Mouse (Mus musculus) kidney, postnatal 10 days (tissue): ENCODE results near the gene Col17a1.

Experiments
- DNase-seq: peaks from one replicate; pipeline ENCODE4 v3.0.0; 2021; ENCODE audit warnings: mixed read lengths

The Col17a1 gene

GRCm38 (mm10) chr19:47659765-47660408, 32.0 kb downstream of the Col17a1 start:
- no peak for DNase-seq

GRCm38 (mm10) chr19:47658914-47659535, 32.9 kb downstream of the Col17a1 start:
- peak; percentile 77 for DNase-seq

GRCm38 (mm10) chr19:47654896-47655295, 37.0 kb downstream of the Col17a1 start:
- peak; percentile 33 for DNase-seq

- DNase-seq, result no peak
Observed at GRCm38 (mm10) chr19:47653173-47653572, 38.7 kb downstream of the Col17a1 start.

- DNase-seq, result no peak
Observed at GRCm38 (mm10) chr19:47652255-47652654, 39.6 kb downstream of the Col17a1 start.

- DNase-seq, result no peak
Observed at GRCm38 (mm10) chr19:47651160-47651480, 40.8 kb downstream of the Col17a1 start.

- DNase-seq, result no peak
Observed at GRCm38 (mm10) chr19:47650366-47651159, 41.3 kb downstream of the Col17a1 start.

GRCm38 (mm10) chr19:47649071-47649470, 42.8 kb downstream of the Col17a1 start:
- DNase-seq, result no peak

- no peak for DNase-seq
Observed at GRCm38 (mm10) chr19:47646508-47647120, 45.3 kb downstream of the Col17a1 start.

- DNase-seq, result no peak
Observed at GRCm38 (mm10) chr19:47645583-47645982, 46.3 kb downstream of the Col17a1 start.

GRCm38 (mm10) chr19:47643910-47644309, 48.0 kb downstream of the Col17a1 start:
- DNase-seq, result no peak

- no peak for DNase-seq
Observed at GRCm38 (mm10) chr19:47635380-47635779, 56.5 kb downstream of the Col17a1 start.

GRCm38 (mm10) chr19:47631799-47632198, 60.1 kb downstream of the Col17a1 start:
- no peak for DNase-seq

GRCm38 (mm10) chr19:47630381-47630780, 61.5 kb downstream of the Col17a1 start:
- no peak for DNase-seq

- no peak for DNase-seq
Observed at GRCm38 (mm10) chr19:47629068-47629467, 62.8 kb downstream of the Col17a1 start.

- DNase-seq, result no peak
Observed at GRCm38 (mm10) chr19:47627450-47627849, 64.4 kb downstream of the Col17a1 start.

GRCm38 (mm10) chr19:47624940-47625711, 66.8 kb downstream of the Col17a1 start:
- no peak for DNase-seq

GRCm38 (mm10) chr19:47621478-47621877, 70.4 kb downstream of the Col17a1 start:
- DNase-seq, result no peak

GRCm38 (mm10) chr19:47613442-47613841, 78.5 kb downstream of the Col17a1 start:
- no peak for DNase-seq

- no peak for DNase-seq
Observed at GRCm38 (mm10) chr19:47608513-47608912, 83.4 kb downstream of the Col17a1 start.
